ENCODE assay signal across 19 mouse cellular contexts in the genomic region with DNA sequence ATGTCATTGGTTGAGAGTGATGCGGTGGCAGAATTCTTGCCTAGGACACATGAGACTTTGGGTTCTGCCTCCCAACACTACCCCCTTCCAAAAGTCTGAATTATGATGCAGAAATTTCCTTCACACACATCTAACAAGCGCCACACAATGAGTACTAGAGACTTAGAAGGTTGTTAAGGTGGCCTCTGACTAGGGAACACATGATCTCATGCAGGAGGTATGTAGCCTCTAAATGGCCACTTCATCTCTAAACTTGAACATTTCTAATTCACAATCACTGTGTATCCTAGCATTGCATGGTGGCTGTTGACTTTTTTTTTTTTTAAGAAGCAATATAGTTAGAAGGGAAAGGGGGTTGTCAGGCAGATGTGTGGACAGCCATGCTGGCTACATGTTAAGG.
"Had no signal": no experiment of that assay in that cellular context is flagged by ENCODE, and none has a peak within 500 bp of the region (broad histone marks: within the 10 kb centered on the region; RNA-seq: fewer than 3 reads in every experiment).

No protein-coding gene starts in this region.

- H3K27ac ChIP-seq: liver, embryonic 14.5 days; lung, embryonic 15.5 days; midbrain, embryonic 10.5 days; midbrain, embryonic 12.5 days; neural tube, embryonic 13.5 days; neural tube, embryonic 15.5 days had no signal

- H3K9me3 ChIP-seq: lung, embryonic 15.5 days; midbrain, embryonic 10.5 days; midbrain, embryonic 12.5 days; neural tube, embryonic 13.5 days; neural tube, embryonic 15.5 days had no signal

- H3K9ac ChIP-seq: liver, embryonic 14.5 days; lung, embryonic 15.5 days; midbrain, embryonic 12.5 days; neural tube, embryonic 13.5 days; neural tube, embryonic 15.5 days had no signal

- H3K27me3 ChIP-seq: lung, embryonic 15.5 days; midbrain, embryonic 12.5 days; neural tube, embryonic 13.5 days; neural tube, embryonic 15.5 days had no signal

- H3K36me3 ChIP-seq: lung, embryonic 15.5 days; midbrain, embryonic 10.5 days; midbrain, embryonic 12.5 days; neural tube, embryonic 13.5 days; neural tube, embryonic 15.5 days had no signal

- ATAC-seq: midbrain, embryonic 16.5 days had no signal

- H3K4me2 ChIP-seq: lung, embryonic 15.5 days; midbrain, embryonic 12.5 days; neural tube, embryonic 13.5 days; neural tube, embryonic 15.5 days had no signal

- H3K4me3 ChIP-seq: lung, embryonic 15.5 days; midbrain, embryonic 10.5 days; midbrain, embryonic 12.5 days; myocyte; neural tube, embryonic 13.5 days; neural tube, embryonic 15.5 days had no signal

- DNase-seq: lung, adult 18-20 months; lung, postnatal 4 days; midbrain, embryonic 14.5 days; retina, postnatal 1 day; right cerebral cortex, adult 18-20 months; right cerebral cortex, postnatal 25 days; right cerebral cortex, postnatal 4 days; spleen, adult 18-20 months; thymus, adult 18-20 months; thymus, postnatal 14 days; thymus, postnatal 36 days had no signal

- H3K4me1 ChIP-seq: lung, embryonic 15.5 days had no signal
